Mouse (Mus musculus): ENCODE results near the gene Col7a1. TPM values are rescaled to one million over a fixed set of nuclear protein-coding genes. Genes with fewer than 3 reads are reported as not detected.
A peak's percentile ranks its signal among the peaks of the same experiment; 100 is the strongest.

Gene Col7a1
- total RNA-seq, 2 experiments from 2014 or later = 3.7 TPM

- DNase-seq = peak; percentile 57
Measured at GRCm38 (mm10) chr9:109022866-109023685, 69.7 kb downstream of the Col7a1 start.

- DNase-seq = no peak
Measured at GRCm38 (mm10) chr9:109027521-109027920, 74.1 kb downstream of the Col7a1 start.

GRCm38 (mm10) chr9:109028421-109028820, 75.0 kb downstream of the Col7a1 start:
- no peak for DNase-seq

DNA sequence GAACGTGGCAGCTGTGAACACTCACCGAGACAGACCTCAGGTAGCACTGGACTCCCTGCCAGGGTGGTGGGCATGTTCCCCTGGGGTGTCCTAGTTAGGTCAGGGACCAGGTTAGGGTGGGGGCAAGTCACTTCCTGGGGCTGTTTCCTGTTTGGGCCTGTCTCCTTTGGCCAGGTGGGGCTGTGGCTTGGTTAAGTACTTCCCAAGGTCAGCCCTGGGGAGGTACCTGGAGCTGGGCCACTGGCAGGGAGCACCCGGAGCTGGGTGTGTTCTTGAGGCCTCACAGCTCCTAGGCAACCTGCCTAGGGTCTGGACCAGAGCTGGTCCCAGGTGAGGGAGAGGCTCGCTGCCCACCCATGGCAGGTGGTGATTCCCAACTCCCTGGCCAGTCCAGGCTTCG, 75.5 kb downstream of the Col7a1 start:
- DNase-seq = no peak

DNA sequence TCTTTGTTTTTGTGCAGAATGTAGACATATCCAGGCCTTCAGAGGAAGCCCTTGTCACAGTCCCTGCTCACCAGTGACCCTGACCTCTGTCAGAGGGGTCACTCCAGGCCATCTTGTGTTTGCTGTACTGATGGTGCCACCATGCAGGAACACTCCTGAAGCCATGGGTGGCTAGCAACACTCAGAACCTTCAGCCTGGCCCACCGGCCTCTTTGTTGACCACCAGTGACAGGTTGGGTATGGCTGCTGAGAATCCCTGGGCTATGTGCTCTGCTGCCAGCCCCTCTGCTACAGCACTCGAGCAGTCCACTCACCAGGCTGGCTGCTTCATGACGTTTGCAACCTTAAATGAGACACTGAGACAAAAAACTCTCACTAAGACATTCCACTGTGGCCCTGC, 76.9 kb downstream of the Col7a1 start:
- DNase-seq = no peak

DNA sequence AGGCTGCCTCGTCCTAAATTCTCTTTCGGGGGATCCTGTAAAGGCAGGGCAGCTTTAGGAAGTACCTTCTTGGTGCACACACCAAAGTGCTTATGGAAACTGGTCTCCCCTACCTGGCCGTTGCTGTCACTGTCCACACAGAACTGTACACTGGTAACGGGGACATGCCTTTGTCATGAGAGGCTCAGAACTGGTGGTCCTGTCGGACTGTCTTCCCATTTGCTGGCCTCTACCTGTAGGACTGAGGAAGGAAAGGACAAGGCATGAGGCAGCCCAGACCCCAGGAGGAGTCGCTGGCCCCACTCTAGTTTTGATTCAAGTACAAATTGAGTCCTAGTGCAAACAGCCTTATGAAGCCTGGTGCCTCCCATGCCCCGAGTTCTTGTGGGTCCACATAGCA, 77.6 kb downstream of the Col7a1 start:
- DNase-seq = no peak

- DNase-seq = no peak
Measured at GRCm38 (mm10) chr9:109031686-109032085, 78.3 kb downstream of the Col7a1 start.

GRCm38 (mm10) chr9:109032435-109032834, 79.0 kb downstream of the Col7a1 start:
- no peak for DNase-seq

Small RNA genes lying within 50 kb of the gene (microRNA-seq; reads per million reads assigned to microRNA genes)
- not detected for gene Mir711

Other genes with a start within 250 kb of the Col7a1 start
- 10 to 100 TPM; 74.2 to 82.0 TPM for gene Ip6k2, start 169.8 kb upstream of the Col7a1 start, total RNA-seq (2021)
- 1 to 10 TPM; 6.9 to 9.5 TPM for gene Nckipsd, start 145.2 kb upstream of the Col7a1 start, total RNA-seq (2021)
- gene Celsr3, start 127.3 kb upstream of the Col7a1 start, total RNA-seq (2021) = 1 to 10 TPM; 3.3 to 4.9 TPM
- gene Slc26a6, start 100.3 kb upstream of the Col7a1 start, total RNA-seq (2021) = 10 to 100 TPM in 1 of 2 experiments, 1 to 10 TPM in 1; 9.8 to 13.8 TPM
- not detected for gene Tmem89, start 39.0 kb upstream of the Col7a1 start, total RNA-seq (2021)
- gene Uqcrc1, start 17.0 kb upstream of the Col7a1 start, total RNA-seq (2021) = 1,000 to 10,000 TPM; 1,423 to 1,562 TPM
- gene Ucn2, start 32.4 kb downstream of the Col7a1 start, total RNA-seq (2021) = under 1 TPM; 0.33 to 0.39 TPM
- gene Pfkfb4, start 38.2 kb downstream of the Col7a1 start, total RNA-seq (2021) = 1 to 10 TPM; 3.2 to 8.1 TPM
- 100 to 1,000 TPM; 107 to 113 TPM for gene Shisa5, start 85.0 kb downstream of the Col7a1 start, total RNA-seq (2021)
- 10 to 100 TPM; 14.0 to 15.9 TPM for gene Trex1, start 106.1 kb downstream of the Col7a1 start, total RNA-seq (2021)
- 10 to 100 TPM; 13.8 to 14.2 TPM for gene Atrip, start 120.5 kb downstream of the Col7a1 start, total RNA-seq (2021)
- gene Ccdc51, start 128.9 kb downstream of the Col7a1 start, total RNA-seq (2021) = 10 to 100 TPM; 15.7 to 19.4 TPM
- gene Tma7, start 129.0 kb downstream of the Col7a1 start, total RNA-seq (2021) = 100 to 1,000 TPM; 336 to 351 TPM
- gene Plxnb1, start 141.8 kb downstream of the Col7a1 start, total RNA-seq (2021) = 10 to 100 TPM; 46.9 to 69.6 TPM
- gene Fbxw21, start 208.5 kb downstream of the Col7a1 start, total RNA-seq (2021) = not detected
- not detected for gene Fbxw13, start 242.4 kb downstream of the Col7a1 start, total RNA-seq (2021)